Mouse (Mus musculus) right cerebral cortex, postnatal 25 days (tissue): Measurements from ENCODE around the gene Rapgef4.
"Not testable (repeated sequence)": the region's sequence is repeated elsewhere in the genome, so short reads cannot be mapped to it uniquely, and the experiment has no call there.

ENCODE experiments used
- DNase-seq: peaks from one replicate; pipeline ENCODE4 v3.0.0; 2022

Gene Rapgef4

DNA sequence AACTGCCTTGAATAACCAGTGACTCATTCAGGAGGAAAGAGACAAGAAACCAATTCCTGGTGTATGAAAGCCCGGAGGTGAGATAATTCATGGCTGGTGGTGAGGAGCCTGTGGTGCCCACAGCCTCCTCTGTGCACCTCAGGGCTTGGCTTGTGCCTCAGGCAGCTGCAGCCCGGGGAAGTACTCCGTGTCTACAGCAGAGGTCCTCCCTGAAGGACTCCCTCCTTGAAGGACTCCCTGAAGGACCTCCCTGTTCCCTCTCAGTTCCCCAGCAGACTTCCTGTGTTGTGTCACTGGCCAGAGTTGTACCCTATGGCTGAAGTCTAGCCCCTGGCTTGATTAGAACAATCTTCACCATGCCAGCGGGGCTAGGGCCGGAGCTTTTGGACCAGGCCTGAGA lies 50.7 kb downstream of the Rapgef4 start:
- DNase-seq = no peak

DNA sequence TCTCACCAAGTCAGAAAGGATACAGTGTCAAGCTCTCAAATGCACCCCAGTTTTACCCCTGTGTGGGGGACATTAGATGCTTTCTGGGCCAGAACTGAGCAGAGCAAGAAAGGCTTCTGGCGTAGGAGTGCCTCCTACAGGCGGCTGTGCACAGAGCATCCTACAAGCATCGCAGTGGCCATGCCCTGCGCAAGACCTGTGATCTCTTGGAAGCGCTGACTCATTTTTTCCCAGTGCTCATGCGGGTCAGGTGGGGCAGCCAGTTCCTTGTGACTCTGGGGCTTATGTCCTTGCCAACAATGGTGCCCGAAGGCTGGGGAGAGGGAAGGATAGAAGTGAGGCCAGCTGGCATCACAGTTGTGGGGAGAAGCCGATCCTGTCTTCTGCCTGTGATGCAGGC lies 54.6 kb downstream of the Rapgef4 start:
- no peak for DNase-seq

DNA sequence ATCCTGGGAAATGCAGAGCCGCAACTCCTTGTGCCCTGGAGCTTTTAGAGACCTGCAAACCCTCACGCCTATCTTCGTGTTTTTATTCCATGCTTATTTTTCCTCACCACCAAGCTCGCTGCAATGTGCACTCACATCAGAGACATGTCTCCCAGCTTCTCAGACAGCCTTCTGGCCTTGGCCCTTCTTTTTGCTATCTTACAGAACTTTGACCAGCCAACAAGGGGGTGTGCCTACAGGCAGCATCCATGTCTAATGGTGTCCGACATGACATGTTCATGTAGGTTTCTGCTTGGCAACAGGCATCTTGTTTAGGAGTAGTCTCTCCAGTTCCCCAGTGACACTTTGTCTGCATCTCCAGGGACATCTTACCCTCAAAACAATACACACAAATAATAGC lies 56.3 kb downstream of the Rapgef4 start:
- DNase-seq = no peak

DNA sequence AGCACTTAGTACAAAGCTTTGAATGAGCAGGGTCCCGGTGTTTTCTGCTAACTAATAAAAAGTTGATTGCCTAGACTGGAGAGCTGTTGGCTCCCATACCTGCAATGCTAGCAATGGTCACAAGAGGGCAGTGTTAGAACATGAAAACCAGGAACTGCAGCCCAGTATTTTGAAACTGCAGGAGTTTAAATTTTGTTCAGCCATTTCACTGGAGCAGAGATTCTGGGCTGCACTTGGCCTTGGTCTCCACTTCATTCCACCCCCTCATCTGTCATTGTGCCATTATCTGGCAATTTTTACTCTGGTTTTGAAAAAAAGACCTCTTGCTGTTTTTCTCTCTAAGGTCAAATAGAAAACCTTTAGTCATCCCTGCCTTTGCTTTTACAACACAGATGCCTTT lies 57.2 kb downstream of the Rapgef4 start:
- peak; percentile 77 for DNase-seq

DNA sequence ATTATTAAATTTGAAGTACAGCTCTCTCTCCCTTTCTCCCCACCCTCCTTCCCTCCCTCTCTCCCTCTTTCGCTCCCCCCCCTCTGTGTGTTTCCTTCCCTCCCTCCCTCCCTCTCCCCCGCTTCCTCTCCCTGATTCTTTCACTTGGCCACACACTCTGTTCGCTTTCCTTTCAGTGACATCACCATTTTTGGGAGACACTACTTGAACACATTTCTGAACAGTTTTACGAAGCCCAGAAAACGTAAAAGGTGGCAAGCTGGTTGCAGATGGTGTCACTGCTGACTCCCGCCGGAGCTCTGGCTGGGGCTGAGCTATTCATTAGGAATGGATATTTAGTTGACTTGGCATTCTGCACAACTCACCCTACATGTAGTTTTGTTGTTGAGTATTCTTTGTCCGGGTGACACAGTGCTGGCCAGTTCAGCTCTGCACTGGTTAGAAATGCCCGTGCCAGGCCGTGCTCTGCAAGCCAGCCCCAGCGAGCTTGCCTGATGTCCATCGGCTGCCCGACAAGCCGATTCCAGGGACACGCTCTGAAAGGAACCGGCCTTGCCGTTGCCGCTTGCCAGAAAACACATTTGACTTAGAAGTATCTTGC lies 57.7 kb downstream of the Rapgef4 start:
- DNase-seq = no peak

DNA sequence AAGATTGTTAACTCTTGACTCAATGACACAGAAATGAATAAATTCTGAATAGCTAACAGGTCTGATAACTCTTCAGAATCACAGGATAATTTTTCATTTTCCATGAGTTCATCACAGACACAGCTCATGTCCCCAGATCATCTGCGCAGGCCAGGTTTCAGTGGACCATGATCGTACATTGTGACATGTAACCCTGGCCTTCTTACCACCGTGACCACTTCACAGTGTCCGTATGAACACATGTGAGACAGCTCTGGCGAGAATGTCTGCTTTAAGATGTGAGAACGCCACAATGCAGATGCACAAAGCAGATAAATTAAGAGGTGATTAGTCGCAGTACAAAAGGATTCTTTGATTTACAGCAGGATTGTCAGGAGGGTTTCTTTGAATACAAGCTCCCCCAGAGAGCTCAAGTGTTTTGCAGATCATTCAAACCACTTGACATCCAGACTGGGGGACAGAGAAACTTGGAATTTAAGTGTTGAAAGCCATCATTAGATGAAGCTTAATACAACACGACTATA lies 58.5 kb downstream of the Rapgef4 start:
- DNase-seq = no peak

DNA sequence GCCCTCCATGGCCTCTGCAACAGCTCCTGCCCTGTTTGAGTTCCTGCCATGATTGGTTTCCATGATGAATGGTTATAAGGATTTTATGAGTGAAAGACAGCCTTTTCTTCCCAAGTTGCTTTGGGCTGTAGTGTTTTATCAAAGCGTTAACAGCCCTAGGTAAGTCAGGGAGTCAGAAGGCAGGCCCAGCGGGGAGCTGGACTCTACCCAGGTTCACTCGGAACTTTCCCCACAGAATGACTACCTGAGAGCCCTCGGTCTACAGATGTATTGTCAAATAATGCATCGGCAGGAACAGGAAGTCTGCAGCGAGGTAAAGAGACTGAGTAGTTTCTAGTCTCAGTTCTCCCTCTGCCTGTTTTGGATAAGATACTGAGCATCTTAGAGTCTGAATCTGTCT lies 60.0 kb downstream of the Rapgef4 start:
- no peak for DNase-seq

DNA sequence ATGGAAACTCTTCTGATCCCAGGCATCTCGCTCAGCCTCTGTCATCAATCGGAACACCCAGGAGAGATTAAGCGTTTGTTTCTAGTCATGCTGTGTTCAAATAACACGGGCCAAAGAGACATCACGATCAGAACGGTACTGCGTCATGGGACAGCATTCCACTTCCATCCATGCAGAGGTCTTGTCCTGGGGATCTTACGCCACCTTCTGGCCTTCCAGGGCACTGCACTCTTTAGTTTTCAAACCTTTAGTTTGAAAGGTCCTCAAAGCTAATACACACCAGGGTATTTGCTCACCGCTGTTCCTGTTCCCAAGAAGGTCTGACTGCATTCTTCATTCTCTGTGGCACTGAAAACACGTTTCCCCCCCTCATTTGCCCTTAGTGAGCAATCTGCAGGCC lies 61.1 kb downstream of the Rapgef4 start:
- no peak for DNase-seq

DNA sequence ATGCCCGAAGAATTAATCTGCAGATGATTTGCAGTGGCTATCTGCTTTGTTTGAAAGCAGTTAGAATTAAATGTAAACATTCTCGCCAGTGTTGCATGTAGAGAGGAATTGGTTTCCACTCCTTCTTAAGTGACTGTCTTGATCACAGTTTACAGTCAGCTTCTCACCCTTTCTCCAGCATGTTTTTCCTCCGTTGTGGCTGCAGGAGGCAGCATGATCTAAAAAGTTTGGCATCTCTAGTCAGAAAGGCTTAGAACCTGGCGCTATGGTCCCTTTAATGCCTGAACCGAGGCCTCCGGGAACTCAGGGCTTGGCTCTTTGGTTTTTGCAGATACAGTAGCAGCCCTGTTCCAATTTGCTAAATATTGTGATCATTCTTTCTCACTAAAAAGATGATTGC lies 63.2 kb downstream of the Rapgef4 start:
- DNase-seq = no peak

DNA sequence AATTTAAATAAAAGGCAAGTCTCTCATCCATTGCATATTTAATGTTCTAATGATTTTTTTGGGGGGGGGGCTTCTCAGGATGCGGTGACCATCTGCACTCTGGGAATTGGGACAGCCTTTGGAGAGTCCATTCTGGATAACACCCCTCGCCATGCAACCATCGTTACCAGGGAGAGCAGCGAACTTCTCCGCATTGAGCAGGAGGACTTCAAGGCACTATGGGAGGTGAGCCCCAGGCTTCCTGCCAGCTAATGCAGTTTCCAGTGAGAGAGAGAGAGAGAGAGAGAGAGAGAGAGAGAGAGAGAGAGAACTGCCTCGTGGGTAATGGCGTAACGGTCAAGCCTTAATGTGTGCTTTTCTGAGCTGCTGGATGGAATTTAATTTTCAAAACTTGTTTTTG lies 64.0 kb downstream of the Rapgef4 start:
- DNase-seq = no peak

DNA sequence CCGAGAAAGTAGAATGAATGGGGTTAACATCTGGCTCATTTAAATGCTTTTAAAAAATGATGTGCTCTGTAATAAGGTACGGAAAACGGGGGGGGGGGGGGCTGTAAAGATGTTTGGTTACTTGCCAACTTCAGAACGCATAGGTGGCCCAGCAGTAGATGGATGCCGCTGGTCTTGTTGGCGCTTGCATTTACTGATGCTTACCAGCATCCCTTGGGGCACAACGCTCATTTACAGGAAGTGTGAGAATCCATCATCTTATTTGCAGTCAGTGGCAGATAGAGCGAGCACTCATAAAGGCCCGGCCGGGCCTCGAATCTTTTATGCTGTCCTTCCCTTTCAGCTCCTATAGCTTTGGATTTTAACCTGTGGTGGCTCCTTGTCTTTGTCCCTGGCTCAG lies 64.6 kb downstream of the Rapgef4 start:
- DNase-seq = no peak

DNA sequence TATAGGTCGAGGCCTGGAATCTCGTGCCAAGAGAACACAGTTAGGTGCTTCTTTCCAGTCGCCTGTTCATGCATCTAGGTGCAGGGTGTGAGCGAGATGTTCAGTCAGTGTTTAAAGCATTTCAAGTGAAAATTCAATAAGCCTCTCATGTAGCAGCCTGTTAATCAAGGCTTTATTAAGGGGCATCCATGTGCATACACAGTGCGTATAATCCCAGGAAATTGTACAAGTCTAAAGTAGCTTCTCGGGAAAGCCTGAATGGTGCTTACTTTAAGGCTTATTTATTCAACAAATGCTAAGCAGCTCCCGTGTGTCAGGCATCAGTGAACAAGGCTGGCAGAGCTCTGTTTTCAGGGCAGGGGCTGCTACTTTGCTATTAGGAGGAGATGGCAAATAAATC lies 69.4 kb downstream of the Rapgef4 start:
- DNase-seq = no peak

DNA sequence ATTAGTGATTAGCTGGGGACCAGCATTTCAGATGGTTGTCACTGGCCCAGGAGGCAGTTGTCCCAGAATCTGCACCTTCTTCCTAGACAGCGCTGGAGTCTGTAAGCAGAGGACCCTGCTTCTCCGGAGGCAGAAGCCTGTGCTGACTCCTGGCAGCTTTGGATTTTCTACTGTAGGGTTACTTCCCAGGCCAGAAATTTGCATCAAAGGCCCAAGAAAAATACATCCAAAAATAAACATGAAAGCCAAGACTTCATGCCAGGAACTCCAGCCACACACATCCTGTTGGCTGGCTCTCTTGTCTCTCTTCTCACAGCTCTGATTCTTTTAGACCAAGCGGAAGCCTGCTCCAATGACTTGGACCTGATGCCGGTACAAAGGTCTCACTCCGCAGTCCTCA lies 73.2 kb downstream of the Rapgef4 start:
- DNase-seq = no peak

DNA sequence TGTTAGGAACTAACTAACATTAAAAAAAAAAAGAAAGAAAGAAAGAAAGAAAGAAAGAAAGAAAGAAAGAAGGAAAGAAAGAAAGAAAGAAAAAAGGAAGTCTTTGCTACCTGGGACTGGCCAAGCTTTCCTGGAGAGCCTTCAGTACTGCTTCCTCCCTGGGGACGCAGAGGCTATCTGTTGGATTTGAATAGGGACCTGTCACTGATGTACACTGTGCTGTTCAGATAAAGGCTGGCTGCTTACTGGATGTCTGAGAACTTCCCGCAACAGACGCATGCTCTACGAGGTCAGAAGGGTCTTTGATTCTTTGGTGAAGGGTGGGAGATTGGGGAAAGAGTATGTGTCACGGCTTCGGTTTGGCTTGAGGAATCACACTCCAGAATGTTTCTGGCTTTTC lies 73.7 kb downstream of the Rapgef4 start:
- DNase-seq = no peak

DNA sequence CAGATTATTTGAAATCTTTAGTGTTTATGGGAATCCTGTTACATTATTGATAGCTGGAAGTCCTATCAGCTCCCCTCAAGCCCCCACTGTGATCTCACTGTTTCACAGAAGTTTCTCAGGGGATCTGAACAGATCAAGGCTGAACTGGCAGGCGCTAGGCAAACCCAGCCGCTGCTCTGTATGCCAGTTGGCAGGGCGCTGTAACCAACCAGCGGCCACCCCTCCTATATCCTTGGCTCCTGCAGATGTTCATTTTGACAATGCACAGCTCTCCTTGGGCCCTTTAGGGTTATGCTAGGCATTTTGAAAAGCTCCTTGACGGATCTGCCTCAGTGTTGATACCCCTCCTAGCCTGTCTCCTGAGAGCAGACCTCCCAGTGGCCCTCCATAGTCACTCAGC lies 74.4 kb downstream of the Rapgef4 start:
- DNase-seq = no peak

DNA sequence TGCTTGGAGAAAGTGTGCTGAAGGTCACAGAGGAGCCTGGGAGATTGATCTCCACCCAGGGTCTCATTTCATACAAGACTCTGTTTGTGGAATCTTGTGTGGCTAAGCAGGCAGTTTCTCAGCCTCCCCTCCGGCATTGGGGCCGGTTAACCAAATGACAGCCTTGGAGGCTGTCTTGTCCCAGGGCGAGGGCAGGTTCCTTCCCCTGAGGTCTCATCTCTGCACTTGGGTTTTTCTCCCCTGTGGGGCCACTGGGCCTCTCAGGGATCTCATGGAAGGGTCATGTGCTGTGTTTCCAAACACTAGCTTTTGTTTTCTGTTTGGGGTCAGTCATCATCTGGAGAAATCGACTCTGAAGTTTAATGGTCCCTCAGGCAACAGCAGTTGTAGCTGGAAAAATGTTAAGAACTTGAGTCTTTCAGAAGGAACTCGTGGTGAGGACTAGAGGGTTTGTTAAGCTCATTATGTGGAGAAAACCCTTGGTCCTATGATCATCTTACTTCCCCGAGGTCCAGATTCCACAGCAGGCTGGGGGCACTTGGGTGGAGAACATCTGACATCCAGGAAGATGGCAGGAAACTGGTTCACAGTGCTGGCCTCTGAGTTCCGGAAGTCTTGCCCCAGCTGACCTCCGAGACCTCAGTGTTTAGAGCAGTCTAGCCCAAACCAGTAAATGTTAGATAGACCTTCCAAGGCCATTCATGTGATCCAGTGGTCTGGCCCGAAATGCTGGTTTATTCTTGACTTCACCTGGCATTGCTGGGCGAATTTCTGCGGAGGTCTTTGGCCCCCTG lies 75.2 kb downstream of the Rapgef4 start:
- no peak for DNase-seq

DNA sequence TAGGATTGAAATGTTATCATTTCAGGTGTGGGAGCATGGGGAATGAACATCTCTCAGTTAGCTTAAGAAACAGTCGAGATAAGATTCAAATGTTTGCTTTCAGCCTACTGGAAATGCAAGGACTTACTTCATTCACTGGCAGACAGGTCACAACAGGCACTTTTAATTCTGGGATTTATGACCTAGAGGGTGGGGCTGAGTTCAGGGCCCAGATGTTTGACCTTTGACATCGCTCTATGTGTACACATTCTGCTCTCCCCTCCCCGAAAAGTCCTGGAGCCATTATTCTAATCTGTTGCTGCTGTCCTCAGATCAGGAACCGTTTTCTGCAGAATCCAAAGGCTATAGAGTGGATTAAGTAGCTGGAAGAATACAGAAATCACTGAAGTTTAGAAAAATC lies 81.9 kb downstream of the Rapgef4 start:
- no peak for DNase-seq

DNA sequence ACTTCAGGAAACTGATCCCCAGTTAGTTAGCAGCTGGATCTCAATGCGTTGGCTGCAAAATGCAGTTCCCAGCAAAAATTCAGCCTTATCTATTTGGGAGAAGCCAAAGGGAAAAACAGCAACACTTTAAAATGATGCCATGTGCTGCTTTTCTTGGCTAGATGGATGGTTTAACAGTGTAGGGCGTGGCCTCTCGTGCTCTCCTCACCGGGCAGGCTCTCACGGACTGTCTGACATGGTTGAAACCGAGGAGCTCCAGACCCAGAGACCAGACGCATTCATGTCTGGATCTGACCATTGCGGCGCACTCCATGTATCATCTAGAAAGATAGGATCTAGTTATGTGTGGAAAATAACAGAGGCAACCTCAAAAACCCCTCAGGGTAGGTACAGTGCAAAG lies 87.5 kb downstream of the Rapgef4 start:
- no peak for DNase-seq

DNA sequence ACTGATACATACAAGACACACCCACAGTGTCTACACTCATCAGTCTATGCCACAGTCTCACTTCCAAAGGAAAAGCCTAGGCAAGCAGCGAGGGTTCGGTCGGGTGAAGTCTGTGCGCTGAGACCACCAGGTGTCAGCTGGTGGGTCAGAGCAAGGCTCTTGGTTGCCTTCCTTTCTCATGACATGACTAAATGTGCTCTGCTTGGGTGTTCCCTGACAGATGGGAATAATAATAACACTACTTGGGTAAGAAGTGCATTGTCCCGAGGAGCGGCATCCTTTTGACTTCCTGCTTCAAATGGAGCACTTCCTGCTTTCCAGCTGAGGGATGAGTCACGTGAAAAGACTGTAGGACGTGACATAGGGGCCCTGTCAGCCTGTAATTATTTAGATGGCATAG lies 89.0 kb downstream of the Rapgef4 start:
- no peak for DNase-seq

DNA sequence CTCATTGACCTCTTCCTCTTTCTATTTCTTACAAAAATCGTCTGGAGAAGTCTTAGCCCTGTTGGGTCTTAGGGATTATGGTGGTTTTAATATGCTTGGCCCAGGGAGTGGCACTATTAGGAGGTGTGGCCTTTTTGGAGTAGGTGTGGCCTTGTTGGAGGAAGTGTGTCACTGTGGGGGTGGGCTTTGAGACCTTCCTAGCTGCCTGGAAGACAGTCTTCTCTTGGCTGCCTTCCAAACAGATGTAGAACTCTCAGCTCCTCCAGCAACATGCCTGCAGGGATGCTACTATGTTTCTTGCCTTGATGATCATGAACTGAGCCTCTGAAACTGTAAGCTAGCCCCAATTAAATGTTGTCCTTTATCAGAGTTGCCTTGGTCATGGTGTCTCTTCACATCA lies 92.1 kb downstream of the Rapgef4 start:
- not testable (repeated sequence) for DNase-seq

DNA sequence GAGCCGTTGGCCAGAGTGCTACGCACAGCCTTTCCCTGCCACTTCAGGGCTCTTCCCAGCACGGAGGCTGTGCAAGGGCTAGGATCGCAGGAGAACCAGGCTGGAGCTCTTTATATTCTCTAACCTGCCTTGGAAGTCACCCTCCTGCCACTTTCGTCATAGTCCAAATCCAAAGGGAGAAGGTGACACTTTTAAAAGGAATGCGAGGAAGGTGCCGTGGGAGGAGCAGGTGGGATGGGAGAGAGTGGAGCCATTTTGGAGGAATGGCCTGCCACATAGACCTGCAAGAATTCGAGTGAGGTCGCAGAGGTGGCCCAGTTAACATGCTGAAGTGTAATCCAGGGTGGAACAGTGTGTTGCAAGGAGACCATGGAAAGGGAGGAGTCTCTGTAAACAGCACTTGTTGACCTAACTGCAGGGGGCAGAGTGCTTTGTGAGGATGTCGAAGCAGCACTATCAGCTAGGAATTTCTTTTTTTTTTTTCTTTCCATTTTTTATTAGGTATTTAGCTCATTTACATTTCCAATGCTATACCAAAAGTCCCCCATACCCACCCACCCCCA lies 94.0 kb downstream of the Rapgef4 start:
- no peak for DNase-seq

DNA sequence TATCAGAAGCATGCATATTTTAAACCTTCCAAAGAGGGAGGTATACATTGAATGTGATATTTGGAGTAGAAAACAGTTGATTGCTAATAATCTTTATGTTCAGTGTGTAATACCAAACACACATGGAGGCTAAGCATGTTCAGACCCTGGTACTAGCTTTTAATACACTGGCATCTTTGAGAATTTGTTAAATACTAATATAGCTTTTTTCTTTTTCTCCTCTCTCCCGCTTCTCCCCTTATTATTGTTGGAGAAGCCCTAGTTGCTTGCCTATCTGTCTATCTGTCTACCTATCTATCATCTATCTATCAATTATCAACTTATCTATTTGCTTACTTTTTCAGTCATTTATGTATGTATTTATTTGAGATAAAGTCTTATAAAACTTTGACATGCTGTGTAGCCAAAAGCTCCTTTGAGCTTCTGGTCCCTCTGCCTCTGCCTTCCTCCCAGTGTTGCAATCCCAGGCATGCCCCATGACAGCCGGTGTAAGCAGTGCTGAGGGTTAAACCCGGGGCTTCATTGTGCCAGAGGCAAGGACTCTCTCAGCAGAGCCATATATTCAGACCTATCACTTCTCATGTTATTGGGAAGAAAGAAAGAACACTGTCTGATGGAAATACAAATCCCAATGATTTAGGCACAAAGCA lies 96.6 kb downstream of the Rapgef4 start:
- DNase-seq = no peak

DNA sequence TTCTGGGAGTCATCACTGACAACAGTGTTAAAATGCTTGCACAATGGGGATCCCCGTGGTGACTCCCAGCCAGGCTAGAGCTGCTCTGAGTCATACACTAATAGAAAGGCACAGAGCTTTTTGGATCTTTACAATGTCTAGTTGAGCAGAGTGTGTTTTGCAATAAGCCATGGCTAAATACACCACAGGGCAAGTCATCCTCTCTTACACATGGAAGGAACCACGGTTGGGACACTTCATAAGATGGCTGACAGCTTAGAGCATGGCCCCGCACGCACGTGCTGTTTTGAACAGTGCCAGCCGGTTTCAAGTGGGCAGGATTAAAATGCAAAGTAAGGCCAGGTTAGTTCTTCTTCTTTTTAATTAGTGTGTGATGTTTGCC lies 97.1 kb downstream of the Rapgef4 start:
- no peak for DNase-seq

DNA sequence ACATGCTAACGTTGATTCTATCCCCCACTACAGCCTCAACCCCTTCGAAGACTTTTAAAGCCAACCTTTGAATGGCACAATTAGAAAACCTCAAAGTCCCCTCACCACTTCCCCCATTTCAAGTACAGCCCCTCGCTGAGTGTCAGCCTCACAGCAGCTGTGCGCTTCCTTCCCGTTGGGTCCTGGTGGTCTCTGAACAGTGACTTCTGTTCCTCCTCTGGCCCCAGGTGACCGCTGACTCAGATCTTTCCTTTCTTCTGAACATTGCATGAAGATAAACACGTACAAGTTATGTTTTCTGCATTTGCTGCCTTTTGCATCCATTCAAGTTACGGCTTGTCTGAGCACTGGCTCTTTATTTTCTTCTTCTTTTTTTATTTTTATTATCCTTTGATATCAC lies 98.1 kb downstream of the Rapgef4 start:
- DNase-seq = no peak
